Mouse (Mus musculus): ENCODE data around the gene Apbb2.

- TF ChIP-seq CTCF (IDR thresholded peaks at IDR 0.05) (no peak), EP300 (IDR thresholded peaks at IDR 0.05) (no peak)
Measured at GRCm38 (mm10) chr5:66428071-66428470, 190.5 kb downstream of the Apbb2 start.

Data from lung, postnatal 0 days (tissue).